Mouse (Mus musculus) embryonic fibroblast, embryonic 13.5 days (primary cell): ENCODE measurements at regions not wholly inside any gene's neighbourhood (a gene's known extent, or its start where the extent isn't known, plus 50 kb on each side); places are given as distances from the start of the nearest gene placed in this dataset.

Experiments used
- CTCF ChIP-seq: IDR thresholded peaks from 2 replicates; pipeline ENCODE4 v1.5.1; 2011; ENCODE audit warnings: mild to moderate bottlenecking, control low read depth, low read length, moderate library complexity, borderline replicate concordance; ENCODE audit not compliant: insufficient read depth
- POLR2A ChIP-seq: IDR thresholded peaks from 2 replicates; pipeline ENCODE4 v1.6.1; 2011; ENCODE audit warnings: low read depth, mild to moderate bottlenecking, control low read depth, low read length, moderate library complexity

- TF ChIP-seq POLR2A (no peak), CTCF (no peak)
Measured at GRCm38 (mm10) chr8:31616501-31616900, 1812.0 kb upstream of the 5930422O12Rik start.
